Mouse (Mus musculus) limb, embryonic 10.5 days (tissue): ENCODE data around the gene Porcn. TPM values are rescaled to one million over a fixed set of nuclear protein-coding genes. Genes with fewer than 3 reads are reported as not detected.
A peak's percentile ranks its signal among the peaks of the same experiment; 100 is the strongest.

Source experiments
- DNase-seq: peaks from one replicate; pipeline ENCODE4 v3.0.0-alpha.2; 2017; ENCODE audit warnings: low spot score
- H3K27ac ChIP-seq: fragments of 300-500 bp; sonication (generic); 2 replicates; pipeline ENCODE4 v1.5.1; 2016; ENCODE audit warnings: mild to moderate bottlenecking
- H3K27me3 ChIP-seq: fragments of 300-500 bp; sonication (generic); 2 replicates; pipeline ENCODE4 v1.6.1; 2016; ENCODE audit warnings: low read depth, mild to moderate bottlenecking; ENCODE audit not compliant: poor library complexity, severe bottlenecking
- H3K36me3 ChIP-seq: fragments of 300-500 bp; sonication (generic); 2 replicates; pipeline ENCODE4 v1.6.1; 2016; ENCODE audit warnings: mild to moderate bottlenecking, moderate library complexity
- H3K4me1 ChIP-seq: fragments of 300-500 bp; sonication (generic); 2 replicates; pipeline ENCODE4 v1.6.1; 2016
- H3K4me3 ChIP-seq: fragments of 300-500 bp; sonication (generic); 2 replicates; pipeline ENCODE4 v1.5.1; 2016; ENCODE audit warnings: mild to moderate bottlenecking, moderate library complexity
- H3K9me3 ChIP-seq: fragments of 300-500 bp; sonication (generic); replicated peaks from 2 replicates; pipeline ENCODE4 v1.6.1; 2016; ENCODE audit warnings: mild to moderate bottlenecking
- WGBS: fragments of 180-500 bp; shearing (Covaris S2); methylation state at CpG from one replicate; pipeline ENCODE4 v1.1.7; 2016; 5-methylcytosine and 5-hydroxymethylcytosine counted together
- polyA plus RNA-seq: library from polyadenylated mRNA; unstranded; fragments of >200 nt; fragmentation: Nextera tagmentation; extraction: Ambion mirVana; gene quantifications from 2 replicates; pipeline ENCODE4 v1.2.1, GENCODE M21; 2016

The Porcn gene
- polyA plus RNA-seq, result 8.9 and 12.5 TPM in 2 replicates

DNA sequence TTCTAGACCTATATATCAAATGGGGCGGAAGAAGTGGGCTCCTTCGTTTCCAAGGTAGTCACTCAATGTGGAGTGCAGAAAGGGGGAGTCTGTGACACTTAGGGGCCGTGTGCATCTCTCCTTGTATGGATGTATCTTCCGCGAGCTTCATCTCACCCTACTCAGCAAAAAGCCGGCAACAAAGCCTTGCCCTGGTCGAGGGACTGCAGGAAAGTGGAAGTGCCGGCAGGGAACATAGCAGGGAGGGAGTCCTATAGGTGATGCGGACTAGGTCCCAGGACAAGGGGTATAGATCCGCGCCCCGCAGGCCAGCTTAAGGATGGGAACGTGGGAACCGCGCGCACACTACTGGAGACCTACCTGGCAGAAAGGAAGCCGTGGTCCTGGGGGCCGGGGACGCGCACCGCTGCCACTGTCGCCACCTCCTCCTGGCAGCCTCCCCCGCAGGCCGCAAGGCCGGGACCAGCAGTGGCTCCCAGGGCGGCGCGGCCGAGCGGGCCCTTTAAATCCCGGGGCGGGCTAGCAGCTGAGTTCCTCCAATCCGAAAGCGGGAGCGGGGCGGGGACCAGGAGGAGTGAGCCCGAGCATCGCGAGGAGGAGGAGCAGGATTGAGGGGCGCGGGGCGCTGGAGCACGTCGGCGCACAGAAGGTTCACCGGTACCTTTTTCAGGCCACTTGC, at the start of gene Porcn:
TSS of gene Porcn (minus strand) at position 511 of the 679 bp plus-strand sequence.
- peak; percentile 83 for DNase-seq
- Histone ChIP-seq H3K4me3 (peak within 1 kb of the TSS; percentile 55), H3K27me3 (no peaks in the 10 kb centered on the region), H3K9me3 (no peaks in the 10 kb centered on the region), H3K36me3 (no peaks in the 10 kb centered on the region), H3K27ac (peak within 1 kb of the TSS; percentile 70), H3K4me1 (0 out of 2 replicates have a peak, but pooled peaks cover 3% of the 10 kb centered on the region)
- WGBS, result 2% methylated on average over 41 of the region's 46 CpGs

DNA sequence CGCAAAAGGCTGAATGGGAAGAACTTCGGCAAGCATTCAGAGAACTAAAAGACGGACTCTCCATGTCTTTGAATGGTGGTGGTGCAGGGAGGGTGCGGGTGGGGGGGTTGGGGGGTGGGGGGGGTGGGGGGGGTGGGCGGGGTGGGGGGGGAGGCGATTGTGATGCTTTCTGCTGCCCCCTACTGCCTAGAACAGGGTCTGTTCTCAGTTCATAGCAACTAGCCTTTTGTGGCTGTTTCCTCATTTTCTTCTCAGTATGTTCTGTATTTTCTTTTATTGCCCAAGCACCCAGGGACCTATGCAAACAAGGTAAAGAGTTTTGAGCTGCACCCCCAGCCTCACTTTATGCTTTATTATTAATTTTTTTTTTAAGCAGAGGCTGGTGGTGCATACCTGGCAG, 49.5 kb upstream of the Porcn start:
- H3K27me3 ChIP-seq, result no peaks in the 10 kb centered on the region
- WGBS, result 32% methylated on average over 5 of the region's 6 CpGs
- H3K36me3 ChIP-seq, result no peaks in the 10 kb centered on the region
- no peak overlapping the region for H3K4me3 ChIP-seq
- H3K4me1 ChIP-seq, result no peaks in the 10 kb centered on the region; the same call in 1 of the 2 replicates
- no peak overlapping the region for H3K27ac ChIP-seq
- no peak for DNase-seq
- no peaks in the 10 kb centered on the region for H3K9me3 ChIP-seq

DNA sequence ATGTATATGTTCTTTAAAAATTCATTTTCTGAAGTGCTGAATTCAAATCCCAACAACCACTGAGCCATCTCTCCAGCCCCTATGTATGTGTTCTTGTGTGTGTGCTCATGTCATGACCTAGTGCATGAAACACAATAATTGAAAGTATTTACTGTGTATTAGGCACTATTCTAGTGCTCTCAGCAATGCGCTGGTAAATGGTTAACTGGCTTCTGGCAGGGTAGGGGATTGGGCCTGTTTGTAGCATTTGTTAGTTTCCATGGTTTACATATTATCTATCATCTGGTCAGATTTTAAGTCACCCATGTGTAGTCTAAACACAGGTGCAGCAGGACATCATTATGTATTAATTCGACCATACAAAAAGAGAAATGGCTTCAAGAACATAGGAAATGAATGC, 47.4 kb upstream of the Porcn start:
- peaks cover 9% of the 10 kb centered on the region; the same call in 1 of the 2 replicates for H3K36me3 ChIP-seq
- no peak overlapping the region for H3K4me3 ChIP-seq
- H3K4me1 ChIP-seq, result no peaks in the 10 kb centered on the region; the same call in 1 of the 2 replicates
- H3K27ac ChIP-seq, result no peak overlapping the region
- H3K27me3 ChIP-seq, result no peaks in the 10 kb centered on the region
- H3K9me3 ChIP-seq, result no peaks in the 10 kb centered on the region
- 93% methylated on average over 2 of the region's 2 CpGs for WGBS
- DNase-seq, result no peak

DNA sequence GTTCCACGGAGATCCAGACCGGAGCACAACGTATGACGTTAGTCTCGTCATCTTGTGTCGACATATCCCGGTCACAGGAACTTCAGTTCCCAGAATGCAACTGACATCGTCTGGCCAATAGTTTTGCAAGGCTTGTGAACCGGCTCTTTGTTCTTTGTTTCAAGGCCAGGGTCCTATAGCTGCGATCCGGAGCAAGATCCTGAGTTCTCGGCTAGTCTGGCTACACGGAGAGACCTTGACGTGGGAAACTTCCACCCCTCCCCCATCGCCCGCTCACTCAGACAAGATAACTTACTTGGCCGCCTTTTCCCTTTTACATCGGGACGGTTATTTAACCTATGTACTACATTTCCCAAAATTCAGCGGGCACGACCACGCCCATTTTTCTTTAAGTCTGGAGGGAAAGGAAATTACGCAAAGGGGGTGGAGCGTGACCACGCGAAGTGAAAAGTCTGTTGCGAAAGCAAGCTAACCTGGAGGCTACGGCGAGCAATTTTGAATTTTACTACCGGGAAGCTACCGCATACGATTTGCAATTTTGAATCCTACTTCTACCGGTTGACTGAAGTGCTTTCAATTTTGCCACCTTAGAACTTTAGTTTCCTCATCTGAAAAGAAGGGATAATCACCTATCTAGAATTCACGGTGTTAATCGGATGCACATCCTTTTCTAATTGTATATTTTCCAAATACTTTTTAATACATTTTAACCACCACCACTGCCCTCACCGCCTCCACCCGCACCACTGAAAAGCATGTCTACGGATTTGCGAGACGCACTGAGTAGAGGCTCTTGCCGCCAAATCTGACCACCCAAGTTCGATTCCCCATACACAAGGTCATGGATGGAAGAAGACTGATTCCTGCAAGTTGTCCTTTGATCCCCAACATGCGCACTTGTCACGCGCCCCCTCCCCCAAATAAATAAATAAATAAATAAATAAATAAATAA, 46.3 kb upstream of the Porcn start, which contains the start of gene Ftsj1:
TSS of gene Ftsj1 (minus strand) at position 73 of the 952 bp plus-strand sequence.
- Histone ChIP-seq H3K27ac (peak within 1 kb of the TSS; percentile 92), H3K4me3 (peak within 1 kb of the TSS; percentile 64), H3K4me1 (no peaks in the 10 kb centered on the region; the same call in 1 of the 2 replicates), H3K9me3 (no peaks in the 10 kb centered on the region), H3K27me3 (no peaks in the 10 kb centered on the region), H3K36me3 (peaks cover 9% of the 10 kb centered on the region; the same call in 1 of the 2 replicates)
- DNase-seq, result peak; percentile 74
- WGBS, result 9% methylated on average over 45 of the region's 45 CpGs

DNA sequence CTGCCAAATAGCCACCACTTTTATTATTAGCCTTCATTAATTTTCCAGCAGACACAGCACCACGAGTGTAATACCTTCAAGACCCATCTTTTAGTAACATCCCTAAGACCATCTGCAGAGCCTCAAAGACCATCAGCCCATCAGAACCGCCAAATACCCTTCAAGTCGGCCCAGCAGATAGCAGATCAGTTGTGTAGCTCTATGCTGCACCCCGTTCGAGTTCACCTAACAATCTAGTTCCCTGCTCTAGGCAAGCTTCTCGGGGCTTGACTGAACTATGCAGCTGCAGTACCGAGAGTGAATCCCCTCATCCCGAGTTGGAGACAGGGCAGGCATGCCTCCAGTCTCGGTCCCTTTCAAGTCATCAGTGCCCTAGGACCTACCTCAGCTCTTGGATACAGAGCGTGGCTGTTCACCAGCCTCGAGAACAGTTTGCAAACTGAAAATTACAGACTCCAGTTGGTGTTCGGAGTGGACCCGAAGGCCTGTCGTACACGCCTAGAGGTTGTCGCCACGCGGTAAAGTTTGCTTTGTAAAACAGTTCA, 45.5 kb upstream of the Porcn start:
- H3K27ac ChIP-seq, result peak overlapping the region; percentile 92
- H3K4me1 ChIP-seq, result no peaks in the 10 kb centered on the region; the same call in 1 of the 2 replicates
- WGBS, result 12% methylated on average over 18 of the region's 18 CpGs
- H3K36me3 ChIP-seq, result peaks cover 9% of the 10 kb centered on the region; the same call in 1 of the 2 replicates
- no peaks in the 10 kb centered on the region for H3K27me3 ChIP-seq
- peak overlapping the region; percentile 64 for H3K4me3 ChIP-seq
- no peak for DNase-seq
- no peaks in the 10 kb centered on the region for H3K9me3 ChIP-seq

DNA sequence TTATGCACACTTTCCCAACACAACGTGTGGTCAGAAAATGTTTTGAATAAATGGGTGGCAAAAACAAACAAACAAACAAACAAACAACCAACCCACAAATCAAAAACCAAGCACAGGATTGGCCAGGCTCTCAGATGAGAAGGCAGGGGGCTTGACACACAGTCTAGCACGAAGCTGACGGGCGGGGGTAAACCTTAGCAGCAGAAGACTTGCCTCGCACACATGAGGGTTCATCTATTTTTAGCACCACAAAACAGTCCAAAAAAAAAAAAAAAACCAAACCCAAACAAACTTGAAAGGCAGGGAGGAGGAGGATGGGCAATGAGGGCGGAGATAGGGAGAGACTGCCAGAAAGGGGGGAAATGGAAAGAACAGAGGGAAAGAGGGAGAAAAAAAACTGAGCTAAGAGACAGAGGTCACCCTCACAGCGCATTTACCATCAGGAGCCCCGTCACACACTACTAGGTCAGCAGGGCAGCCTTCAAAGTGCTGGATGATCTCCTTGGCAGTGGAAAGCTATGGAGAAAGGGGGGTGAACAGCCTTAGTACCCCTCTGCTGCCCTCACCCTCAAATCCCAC, 42.3 kb upstream of the Porcn start:
- no peaks in the 10 kb centered on the region for H3K27me3 ChIP-seq
- H3K27ac ChIP-seq, result no peak overlapping the region
- no peak for DNase-seq
- 93% methylated on average over 8 of the region's 8 CpGs for WGBS
- peaks cover 28% of the 10 kb centered on the region for H3K36me3 ChIP-seq
- no peaks in the 10 kb centered on the region for H3K9me3 ChIP-seq
- no peaks in the 10 kb centered on the region; the same call in 1 of the 2 replicates for H3K4me1 ChIP-seq
- H3K4me3 ChIP-seq, result no peak overlapping the region

DNA sequence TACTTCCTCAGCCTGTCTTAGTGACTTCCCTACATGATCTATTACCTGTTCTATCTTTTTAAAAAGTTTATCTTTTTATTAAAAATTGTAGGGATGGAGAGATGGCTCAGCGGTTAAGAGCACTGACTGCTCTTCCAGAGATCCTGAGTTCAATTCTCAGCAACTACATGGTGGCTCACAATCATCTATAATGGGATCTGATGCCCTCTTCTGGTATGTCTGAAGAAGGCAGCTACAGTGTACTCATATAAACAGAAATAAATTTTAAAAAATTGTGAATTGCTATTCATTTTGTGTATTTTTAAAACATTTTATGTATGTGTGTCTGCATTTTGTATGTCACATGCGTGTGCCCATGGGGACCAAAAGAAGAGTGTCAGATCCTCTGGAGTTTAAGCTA, 41.4 kb upstream of the Porcn start:
- no peak for DNase-seq
- no peaks in the 10 kb centered on the region; the same call in 1 of the 2 replicates for H3K4me1 ChIP-seq
- WGBS, result 83% methylated on average over 2 of the region's 2 CpGs
- H3K36me3 ChIP-seq, result peaks cover 28% of the 10 kb centered on the region
- no peak overlapping the region for H3K4me3 ChIP-seq
- no peak overlapping the region for H3K27ac ChIP-seq
- H3K9me3 ChIP-seq, result no peaks in the 10 kb centered on the region
- no peaks in the 10 kb centered on the region for H3K27me3 ChIP-seq

DNA sequence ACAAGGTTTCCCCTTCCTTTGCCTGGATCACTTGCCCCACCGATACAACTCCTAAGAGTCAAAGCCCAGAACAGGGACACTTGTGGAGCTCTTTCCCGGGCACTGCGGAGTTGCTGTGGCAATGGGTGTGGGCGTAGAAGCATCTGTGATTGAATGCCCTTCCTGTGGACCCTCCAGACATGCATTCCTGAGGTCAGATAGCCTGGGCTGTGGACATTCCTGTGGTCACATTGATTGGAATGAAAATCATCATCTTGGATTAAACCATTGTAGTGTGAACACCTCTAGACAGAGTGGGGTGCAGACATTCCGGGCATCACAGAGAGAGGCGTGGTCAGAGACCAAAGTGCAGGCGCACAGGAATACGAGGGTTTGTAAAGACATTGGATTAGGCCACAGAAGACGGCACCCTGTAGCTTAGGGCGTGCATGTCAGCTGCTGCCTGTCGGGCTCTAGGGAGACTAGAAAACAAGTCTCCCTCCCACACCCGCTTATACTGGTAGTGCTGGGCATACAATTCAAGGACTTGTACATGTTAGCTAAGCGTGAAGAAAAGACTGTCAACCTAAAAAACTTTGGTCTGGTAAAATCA, 32.6 kb upstream of the Porcn start:
- H3K36me3 ChIP-seq, result peaks cover 15% of the 10 kb centered on the region
- H3K4me3 ChIP-seq, result no peak overlapping the region
- no peak for DNase-seq
- H3K9me3 ChIP-seq, result no peaks in the 10 kb centered on the region
- no peak overlapping the region for H3K27ac ChIP-seq
- H3K4me1 ChIP-seq, result no peaks in the 10 kb centered on the region
- no peaks in the 10 kb centered on the region for H3K27me3 ChIP-seq
- 84% methylated on average over 13 of the region's 13 CpGs for WGBS

DNA sequence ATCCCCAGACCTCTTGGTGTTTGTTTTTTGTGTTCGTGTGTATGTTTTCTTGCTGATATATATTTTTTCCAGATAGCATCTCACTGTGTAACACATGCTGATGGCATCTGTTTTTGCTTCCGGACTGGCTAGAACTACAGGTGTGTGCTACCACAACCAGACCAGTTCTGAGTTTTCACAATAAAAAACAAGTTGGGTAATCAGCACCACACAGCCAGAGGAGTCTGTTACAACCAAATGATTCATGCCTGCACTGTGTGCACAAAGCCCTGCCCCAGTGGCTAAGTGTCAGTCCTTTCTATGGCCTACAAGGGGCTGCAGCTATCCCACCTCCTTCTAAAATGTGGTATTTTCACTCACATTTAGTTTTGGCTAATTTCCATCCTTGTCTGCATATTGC, 30.4 kb upstream of the Porcn start:
- no peak overlapping the region for H3K27ac ChIP-seq

DNA sequence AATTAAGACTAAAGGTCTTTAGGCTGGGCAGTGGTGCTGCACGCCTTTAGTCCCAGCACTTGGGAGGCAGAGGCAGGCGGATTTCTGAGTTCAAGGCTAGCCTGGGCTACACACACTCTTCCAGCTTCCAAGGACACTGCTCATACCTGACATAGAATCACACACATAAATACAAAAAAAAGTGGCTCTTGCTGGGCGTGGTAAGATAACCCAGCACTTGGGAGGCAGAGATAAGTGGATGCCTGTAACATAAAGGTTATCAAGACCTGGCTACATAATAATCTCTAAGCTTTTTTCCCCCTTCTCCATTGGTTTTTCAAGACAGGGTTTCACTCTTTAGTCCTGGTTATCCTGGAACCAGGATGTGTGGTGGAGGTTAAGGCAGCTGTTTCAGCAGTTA, 27.3 kb upstream of the Porcn start:
- H3K27me3 ChIP-seq, result no peaks in the 10 kb centered on the region
- peaks cover under 1% of the 10 kb centered on the region; the same call in 1 of the 2 replicates for H3K36me3 ChIP-seq
- no peaks in the 10 kb centered on the region for H3K4me1 ChIP-seq
- no peak for DNase-seq
- no peak overlapping the region for H3K27ac ChIP-seq
- H3K9me3 ChIP-seq, result no peaks in the 10 kb centered on the region
- H3K4me3 ChIP-seq, result no peak overlapping the region
- 88% methylated on average over 3 of the region's 3 CpGs for WGBS

More for the DNA sequence above, 30.4 kb upstream of the Porcn start:
- Histone ChIP-seq H3K36me3 (peaks cover 13% of the 10 kb centered on the region), H3K9me3 (no peaks in the 10 kb centered on the region), H3K4me3 (no peak overlapping the region), H3K27me3 (no peaks in the 10 kb centered on the region), H3K4me1 (no peaks in the 10 kb centered on the region)
- 92% methylated on average over 2 of the region's 2 CpGs for WGBS
- no peak for DNase-seq

DNA sequence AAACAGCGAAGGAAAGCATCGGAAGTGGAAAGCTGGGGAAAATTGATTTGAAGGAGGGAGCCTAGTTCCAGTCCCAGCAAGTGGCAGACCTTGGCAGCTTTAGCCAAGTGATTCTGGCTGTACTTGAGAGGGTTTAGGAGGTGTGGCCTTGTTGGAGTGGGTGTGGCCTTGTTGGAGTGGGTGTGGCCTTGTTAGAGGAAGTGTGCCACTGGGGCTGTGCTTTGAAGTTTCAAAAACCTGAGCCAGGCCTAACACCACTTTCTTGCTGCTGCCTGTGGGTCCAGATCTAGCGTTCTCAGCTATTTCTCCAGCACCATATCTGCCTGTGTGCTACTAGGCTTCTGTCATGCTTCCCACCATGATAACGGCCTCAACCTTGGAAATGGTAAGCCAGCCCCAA, 23.9 kb upstream of the Porcn start:
- Histone ChIP-seq H3K27me3 (no peaks in the 10 kb centered on the region), H3K27ac (no peak overlapping the region), H3K4me1 (no peaks in the 10 kb centered on the region), H3K9me3 (no peaks in the 10 kb centered on the region), H3K36me3 (no peaks in the 10 kb centered on the region), H3K4me3 (no peak overlapping the region)
- no peak for DNase-seq
- 79% methylated on average over 4 of the region's 4 CpGs for WGBS

DNA sequence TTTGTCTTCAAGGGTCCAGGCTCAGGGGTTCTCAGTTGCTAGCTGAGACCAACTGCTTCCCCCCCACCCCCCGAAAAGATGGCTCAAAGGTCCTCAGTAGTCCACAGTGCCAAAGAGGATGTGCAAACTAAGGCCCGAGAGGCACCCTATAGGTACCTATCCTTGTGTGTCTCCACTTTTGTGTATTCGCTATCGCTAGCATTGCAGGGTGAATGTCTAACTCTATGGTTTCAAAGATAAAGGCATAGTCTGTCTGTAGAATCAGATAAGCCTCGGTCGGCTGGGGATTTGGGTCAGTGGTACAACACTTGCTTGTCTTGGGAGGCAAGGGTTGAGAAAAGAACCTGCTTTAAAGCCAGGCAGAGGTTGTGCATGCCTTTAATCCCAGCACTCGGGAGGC, 17.1 kb upstream of the Porcn start:
- Histone ChIP-seq H3K27me3 (peaks cover 4% of the 10 kb centered on the region; the same call in 1 of the 2 replicates), H3K4me1 (no peaks in the 10 kb centered on the region), H3K36me3 (no peaks in the 10 kb centered on the region), H3K4me3 (no peak overlapping the region), H3K27ac (no peak overlapping the region), H3K9me3 (no peaks in the 10 kb centered on the region)
- no peak for DNase-seq
- 95% methylated on average over 7 of the region's 7 CpGs for WGBS
